Mouse (Mus musculus): ENCODE measurements around the gene Phrf1.

- TF ChIP-seq CTCF (IDR thresholded peaks at IDR 0.05; ENCODE audit: insufficient read depth, low read length) (no peak), POLR2A (IDR thresholded peaks at IDR 0.05; ENCODE audit: borderline replicate concordance, extremely low read depth, low read depth, low read length) (no peak)
Observed at GRCm38 (mm10) chr7:141263640-141264039, 35.1 kb downstream of the Phrf1 start.
